Mouse (Mus musculus): ENCODE results near the gene Auts2. TPM values are rescaled to one million over a fixed set of nuclear protein-coding genes. Genes with fewer than 3 reads are reported as not detected.

Gene Auts2
- polyA plus RNA-seq, 1 experiment from 2014 or later, result 69.8 TPM

DNA sequence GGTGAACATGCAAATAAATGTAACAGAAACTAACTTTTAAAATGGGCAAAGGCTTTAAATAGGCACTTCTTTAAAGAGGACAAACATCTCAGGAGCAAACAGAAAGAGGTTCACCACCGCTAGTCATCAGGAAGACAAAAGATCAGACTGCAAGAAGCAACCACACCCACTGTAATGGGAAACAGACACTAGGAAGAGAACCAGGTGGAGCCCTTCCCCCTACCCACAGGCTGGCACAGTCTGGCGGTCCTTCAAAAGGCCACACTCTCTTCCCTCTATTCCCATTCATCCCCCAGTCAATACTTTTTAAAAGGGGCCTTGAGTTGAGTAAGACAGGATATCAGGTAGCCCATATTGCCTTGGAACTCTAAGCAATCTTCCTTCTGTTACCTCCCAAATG is 1052.3 kb downstream of the Auts2 start:
- H3K27ac ChIP-seq, result no peak overlapping the region
- no peak overlapping the region for H3K4me3 ChIP-seq
- no peaks in the 10 kb centered on the region for H3K9me3 ChIP-seq
- H3K4me1 ChIP-seq, result peaks cover 16% of the 10 kb centered on the region
- H3K27me3 ChIP-seq, result no peaks in the 10 kb centered on the region
- no peak for ATAC-seq (ENCODE audit: insufficient number of reproducible peaks, insufficient read depth, low FRiP score, low TSS enrichment, low read depth)
- WGBS, result 55% methylated on average over 2 of the region's 2 CpGs
- peaks cover 3% of the 10 kb centered on the region; the same call in 1 of the 2 replicates for H3K36me3 ChIP-seq
- H3K9ac ChIP-seq, result no peak overlapping the region
- no peak overlapping the region for H3K4me2 ChIP-seq

- 85% methylated on average over 7 of the region's 7 CpGs for WGBS
Observed at GRCm38 (mm10) chr5:131489846-131490245, 1053.3 kb downstream of the Auts2 start.

DNA sequence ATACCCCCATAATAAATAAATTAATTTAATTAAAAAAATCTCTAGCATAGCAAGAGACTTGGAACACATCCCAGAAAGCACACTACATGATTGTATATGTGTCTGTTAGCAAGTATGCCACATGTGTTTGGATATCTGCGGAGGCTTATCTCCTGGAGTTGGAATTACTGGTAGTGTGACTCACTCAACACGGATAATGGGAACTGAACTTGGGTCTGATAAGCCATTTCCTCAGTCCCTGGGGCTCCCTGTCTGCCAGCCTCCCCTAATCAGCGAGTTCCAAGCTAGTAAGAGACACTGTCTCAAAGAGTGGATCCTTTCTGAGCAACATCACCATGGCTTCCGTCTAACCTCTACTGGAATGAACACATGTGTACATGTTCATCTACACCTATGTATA is 1056.6 kb downstream of the Auts2 start:
- Histone ChIP-seq H3K4me2 (no peak overlapping the region), H3K4me1 (no peaks in the 10 kb centered on the region; the same call in 1 of the 2 replicates), H3K27ac (no peak overlapping the region), H3K36me3 (peaks cover 3% of the 10 kb centered on the region; the same call in 1 of the 2 replicates), H3K9ac (no peak overlapping the region), H3K4me3 (no peak overlapping the region), H3K9me3 (no peaks in the 10 kb centered on the region), H3K27me3 (no peaks in the 10 kb centered on the region)
- no peak for ATAC-seq (ENCODE audit: insufficient number of reproducible peaks, insufficient read depth, low FRiP score, low TSS enrichment, low read depth)
- WGBS, result 92% methylated on average over 4 of the region's 4 CpGs

More at GRCm38 (mm10) chr5:131489846-131490245, 1053.3 kb downstream of the Auts2 start:
- Histone ChIP-seq H3K4me3 (no peak overlapping the region), H3K9me3 (no peaks in the 10 kb centered on the region), H3K4me1 (peaks cover 16% of the 10 kb centered on the region), H3K27me3 (no peaks in the 10 kb centered on the region), H3K27ac (no peak overlapping the region), H3K9ac (no peak overlapping the region), H3K4me2 (no peak overlapping the region), H3K36me3 (peaks cover 3% of the 10 kb centered on the region; the same call in 1 of the 2 replicates)
- ATAC-seq (ENCODE audit: insufficient number of reproducible peaks, insufficient read depth, low FRiP score, low TSS enrichment, low read depth), result no peak

DNA sequence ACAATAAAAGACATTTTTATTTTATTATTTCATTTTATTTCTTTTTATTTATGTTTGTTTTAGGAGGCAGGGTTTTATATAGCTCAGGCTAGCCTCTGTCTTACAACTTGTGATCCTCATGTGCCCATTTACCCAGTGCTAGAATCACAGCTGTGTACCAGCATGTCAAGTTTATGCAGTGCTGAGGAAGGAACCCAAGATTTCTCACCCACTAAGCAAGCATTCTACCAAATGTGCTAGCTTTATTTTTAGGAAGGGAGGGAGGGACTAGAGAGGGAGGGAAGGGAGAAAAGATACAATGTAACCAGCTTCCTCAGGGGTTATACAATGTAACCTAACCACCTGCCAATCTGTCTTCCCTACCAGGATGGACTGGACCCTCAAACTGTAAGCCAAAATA is 1067.9 kb downstream of the Auts2 start:
- H3K36me3 ChIP-seq, result peaks cover 83% of the 10 kb centered on the region
- H3K27ac ChIP-seq, result no peak overlapping the region
- no peak overlapping the region for H3K4me2 ChIP-seq
- H3K4me3 ChIP-seq, result no peak overlapping the region
- no peak for ATAC-seq (ENCODE audit: insufficient number of reproducible peaks, insufficient read depth, low FRiP score, low TSS enrichment, low read depth)
- H3K9me3 ChIP-seq, result peaks cover 8% of the 10 kb centered on the region; the same call in 1 of the 2 replicates
- no peaks in the 10 kb centered on the region for H3K4me1 ChIP-seq
- H3K27me3 ChIP-seq, result no peaks in the 10 kb centered on the region
- no peak overlapping the region for H3K9ac ChIP-seq

- Histone ChIP-seq H3K36me3 (peaks cover 99% of the 10 kb centered on the region), H3K27me3 (no peaks in the 10 kb centered on the region), H3K9ac (no peak overlapping the region), H3K9me3 (no peaks in the 10 kb centered on the region), H3K4me3 (no peak overlapping the region), H3K27ac (no peak overlapping the region), H3K4me1 (no peaks in the 10 kb centered on the region), H3K4me2 (no peak overlapping the region)
- no peak for ATAC-seq (ENCODE audit: insufficient number of reproducible peaks, insufficient read depth, low FRiP score, low TSS enrichment, low read depth)
- 93% methylated on average over 4 of the region's 4 CpGs for WGBS
Observed at GRCm38 (mm10) chr5:131468609-131469008, 1074.5 kb downstream of the Auts2 start.

GRCm38 (mm10) chr5:131466131-131466530 is 1077.0 kb downstream of the Auts2 start:
- Histone ChIP-seq H3K9ac (no peak overlapping the region), H3K36me3 (peaks cover 98% of the 10 kb centered on the region)
- 97% methylated on average over 9 of the region's 9 CpGs for WGBS

DNA sequence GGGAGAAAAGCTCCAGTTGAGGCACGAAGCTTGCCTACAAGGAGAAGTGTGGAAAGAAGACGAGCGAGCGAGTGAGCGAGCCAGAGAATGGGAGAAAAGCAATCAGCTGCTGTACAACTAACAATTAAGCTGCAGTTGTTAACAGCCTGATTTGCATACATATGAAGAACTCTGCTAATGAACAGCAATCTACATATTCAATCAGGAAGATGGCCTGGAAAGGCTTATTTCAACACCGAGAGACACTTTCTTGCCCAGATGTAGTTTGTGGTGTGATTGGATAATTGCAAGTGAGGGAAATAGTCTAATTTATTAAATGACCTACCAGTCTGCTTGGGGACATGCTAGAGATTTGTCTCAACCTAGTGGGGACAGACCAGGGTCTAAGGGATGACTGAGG is 1079.7 kb downstream of the Auts2 start:
- no peaks in the 10 kb centered on the region for H3K4me1 ChIP-seq

More at GRCm38 (mm10) chr5:131466131-131466530, 1077.0 kb downstream of the Auts2 start:
- no peak for ATAC-seq (ENCODE audit: insufficient number of reproducible peaks, insufficient read depth, low FRiP score, low TSS enrichment, low read depth)
- H3K4me3 ChIP-seq, result no peak overlapping the region
- no peaks in the 10 kb centered on the region for H3K9me3 ChIP-seq
- no peaks in the 10 kb centered on the region for H3K27me3 ChIP-seq
- no peak overlapping the region for H3K27ac ChIP-seq
- H3K4me1 ChIP-seq, result no peaks in the 10 kb centered on the region
- H3K4me2 ChIP-seq, result no peak overlapping the region

DNA sequence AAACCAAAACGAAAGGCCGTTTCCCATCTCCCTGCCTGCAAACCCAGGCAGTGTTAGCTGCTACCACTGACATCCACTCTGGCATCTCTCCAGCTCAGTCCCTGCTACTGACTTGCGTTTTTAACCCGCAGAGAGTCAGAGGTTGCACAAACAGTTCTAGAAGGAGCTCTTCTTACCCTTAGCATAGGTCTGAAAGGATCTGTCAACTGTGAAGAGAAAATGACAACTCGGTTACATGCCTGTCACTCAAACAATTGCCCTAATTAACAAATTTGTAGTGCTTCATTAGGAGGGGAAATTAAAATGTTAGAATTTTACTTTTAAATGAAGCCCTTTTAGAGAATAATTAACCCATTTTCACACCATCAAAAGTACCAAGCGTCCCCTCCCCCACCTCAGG is 1083.2 kb downstream of the Auts2 start:
- Histone ChIP-seq H3K4me3 (no peak overlapping the region), H3K4me2 (no peak overlapping the region), H3K9ac (no peak overlapping the region), H3K4me1 (no peaks in the 10 kb centered on the region), H3K36me3 (peaks cover 98% of the 10 kb centered on the region), H3K27ac (no peak overlapping the region), H3K27me3 (no peaks in the 10 kb centered on the region), H3K9me3 (no peaks in the 10 kb centered on the region)
- 86% methylated on average over 6 of the region's 6 CpGs for WGBS
- ATAC-seq (ENCODE audit: insufficient number of reproducible peaks, insufficient read depth, low FRiP score, low TSS enrichment, low read depth), result no peak

More for the DNA sequence above, 1079.7 kb downstream of the Auts2 start:
- ATAC-seq (ENCODE audit: insufficient number of reproducible peaks, insufficient read depth, low FRiP score, low TSS enrichment, low read depth), result no peak
- H3K4me2 ChIP-seq, result no peak overlapping the region
- peaks cover 96% of the 10 kb centered on the region for H3K36me3 ChIP-seq
- H3K9ac ChIP-seq, result no peak overlapping the region
- no peak overlapping the region for H3K27ac ChIP-seq
- no peak overlapping the region for H3K4me3 ChIP-seq
- no peaks in the 10 kb centered on the region for H3K27me3 ChIP-seq
- WGBS, result 94% methylated on average over 6 of the region's 6 CpGs
- H3K9me3 ChIP-seq, result no peaks in the 10 kb centered on the region

DNA sequence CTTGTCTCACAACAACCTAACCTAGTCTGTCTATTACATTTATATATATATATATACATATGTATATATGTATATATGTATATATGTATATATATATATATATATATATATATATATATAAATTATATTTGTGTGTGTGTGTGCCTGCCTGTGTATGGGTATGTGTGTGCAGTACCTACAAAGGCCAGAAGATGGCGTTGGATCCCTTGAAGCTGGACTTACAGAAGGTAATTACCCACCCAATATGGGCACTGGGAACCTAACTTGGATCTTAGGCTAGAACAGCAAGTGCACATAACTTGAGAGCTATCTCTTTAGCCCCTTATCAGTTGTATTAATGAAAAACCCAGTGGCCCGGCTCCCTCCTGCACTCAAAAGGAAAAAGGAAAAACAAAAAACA is 1083.6 kb downstream of the Auts2 start:
- Histone ChIP-seq H3K9me3 (no peaks in the 10 kb centered on the region), H3K4me3 (no peak overlapping the region), H3K27ac (no peak overlapping the region), H3K9ac (no peak overlapping the region), H3K27me3 (no peaks in the 10 kb centered on the region), H3K36me3 (peaks cover 98% of the 10 kb centered on the region), H3K4me2 (no peak overlapping the region), H3K4me1 (no peaks in the 10 kb centered on the region)
- ATAC-seq (ENCODE audit: insufficient number of reproducible peaks, insufficient read depth, low FRiP score, low TSS enrichment, low read depth), result no peak
- 72% methylated on average over 2 of the region's 2 CpGs for WGBS

GRCm38 (mm10) chr5:131458700-131459099 is 1084.4 kb downstream of the Auts2 start:
- Histone ChIP-seq H3K27me3 (no peaks in the 10 kb centered on the region), H3K4me3 (no peak overlapping the region), H3K9ac (no peak overlapping the region), H3K27ac (no peak overlapping the region), H3K9me3 (no peaks in the 10 kb centered on the region), H3K4me2 (no peak overlapping the region), H3K36me3 (peaks cover 98% of the 10 kb centered on the region), H3K4me1 (no peaks in the 10 kb centered on the region)
- 87% methylated on average over 6 of the region's 6 CpGs for WGBS
- ATAC-seq (ENCODE audit: insufficient number of reproducible peaks, insufficient read depth, low FRiP score, low TSS enrichment, low read depth), result no peak

DNA sequence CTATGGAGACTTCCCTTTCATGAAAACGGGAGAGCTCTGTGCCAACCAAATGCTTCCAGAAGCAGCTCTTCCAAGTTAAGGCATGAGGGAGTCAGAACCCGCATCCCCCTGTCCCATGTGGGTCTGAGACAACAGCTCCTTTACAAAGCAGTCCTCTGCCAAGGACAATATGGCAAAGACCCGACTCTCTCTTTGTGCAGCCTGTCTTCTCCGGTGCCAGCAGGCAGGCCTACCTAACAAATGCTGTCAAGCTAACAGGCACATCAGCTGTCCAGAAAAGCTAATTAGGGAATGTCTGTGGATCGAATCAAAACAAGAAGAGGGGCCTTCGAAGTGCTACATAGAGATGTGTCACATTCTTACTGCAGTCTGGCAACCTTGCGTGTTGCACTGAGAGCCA is 1085.1 kb downstream of the Auts2 start:
- WGBS, result 88% methylated on average over 7 of the region's 7 CpGs

GRCm38 (mm10) chr5:131449181-131449868 is 1093.8 kb downstream of the Auts2 start:
- H3K4me3 ChIP-seq, result no peak overlapping the region
- H3K4me1 ChIP-seq, result no peaks in the 10 kb centered on the region
- H3K9me3 ChIP-seq, result no peaks in the 10 kb centered on the region
- H3K4me2 ChIP-seq, result no peak overlapping the region
- no peak overlapping the region for H3K9ac ChIP-seq
- no peak for ATAC-seq (ENCODE audit: insufficient number of reproducible peaks, insufficient read depth, low FRiP score, low TSS enrichment, low read depth)
- H3K36me3 ChIP-seq, result peaks cover 98% of the 10 kb centered on the region
- H3K27ac ChIP-seq, result no peak overlapping the region
- H3K27me3 ChIP-seq, result no peaks in the 10 kb centered on the region
- WGBS, result 89% methylated on average over 7 of the region's 7 CpGs

More for the DNA sequence above, 1085.1 kb downstream of the Auts2 start:
- Histone ChIP-seq H3K9me3 (no peaks in the 10 kb centered on the region), H3K9ac (no peak overlapping the region), H3K4me1 (no peaks in the 10 kb centered on the region), H3K36me3 (peaks cover 97% of the 10 kb centered on the region), H3K27me3 (no peaks in the 10 kb centered on the region), H3K4me2 (no peak overlapping the region), H3K27ac (no peak overlapping the region), H3K4me3 (no peak overlapping the region)
- no peak for ATAC-seq (ENCODE audit: insufficient number of reproducible peaks, insufficient read depth, low FRiP score, low TSS enrichment, low read depth)
